Mouse (Mus musculus): ENCODE results near the gene Col6a3.

Col6a3 gene

DNA sequence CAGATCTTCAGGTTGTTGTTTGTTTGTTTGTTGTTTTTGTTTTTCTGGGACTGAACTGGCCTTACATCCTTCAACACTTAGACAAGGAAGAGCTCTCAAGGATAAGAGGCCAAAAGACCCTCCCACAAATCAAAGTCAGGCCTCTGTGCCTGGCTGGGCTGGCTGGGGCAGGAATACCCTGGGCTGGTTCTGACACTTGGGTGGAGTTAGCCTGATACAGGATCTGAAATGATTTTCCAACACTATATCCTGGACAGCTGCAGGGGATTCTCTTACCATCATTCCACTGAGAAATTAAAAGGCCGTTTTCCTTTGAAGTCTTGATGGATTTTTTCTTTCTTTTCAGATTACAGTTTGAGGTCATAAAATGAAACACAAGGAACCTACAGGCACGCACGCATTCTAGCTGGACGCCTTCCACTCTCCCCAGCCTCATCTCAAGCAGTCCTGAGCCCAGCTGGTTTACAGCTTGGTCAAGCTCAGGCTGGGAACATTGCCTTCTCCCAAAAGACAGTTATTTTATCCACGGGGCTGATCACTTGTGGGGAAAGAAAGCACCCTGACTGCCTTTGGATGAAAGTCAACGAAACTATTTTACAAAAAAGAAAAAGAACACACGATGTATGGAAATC lies 123.0 kb downstream of the Col6a3 start:
- DNase-seq: no peak

DNA sequence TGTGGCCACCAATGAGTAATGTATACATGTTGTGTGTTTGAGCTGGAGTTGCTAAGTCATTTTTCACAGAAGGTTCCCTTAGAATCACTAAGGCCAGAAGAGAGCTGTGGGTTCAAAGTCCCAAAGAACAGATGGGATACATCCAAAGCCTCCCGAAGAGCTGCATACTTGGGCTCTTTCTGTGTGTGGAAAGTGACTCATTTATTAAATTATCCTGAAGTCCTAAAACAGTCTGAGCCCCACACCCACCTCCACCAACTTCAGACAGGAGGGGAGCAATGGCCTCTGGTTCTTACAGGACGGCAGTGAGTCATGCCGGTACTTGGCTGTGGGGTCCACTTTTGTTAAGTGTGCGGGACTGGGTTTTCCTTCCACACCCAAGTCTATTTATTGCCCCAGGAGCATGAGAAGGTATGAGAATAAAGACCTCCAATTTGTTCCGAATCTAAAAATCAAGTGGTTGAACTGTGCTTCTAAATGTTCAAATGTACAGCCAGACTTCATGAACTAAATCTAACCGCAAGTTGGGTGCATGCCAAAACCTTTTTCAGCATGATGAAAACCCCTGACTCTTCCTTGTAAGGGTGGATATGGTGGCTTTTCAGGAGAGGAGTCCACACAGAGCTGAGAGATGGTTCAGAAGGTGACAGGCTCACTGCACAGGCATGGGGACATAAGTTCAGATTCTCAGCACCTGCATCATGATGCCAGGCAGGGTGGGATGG lies 124.8 kb downstream of the Col6a3 start:
- no peak for DNase-seq

DNA sequence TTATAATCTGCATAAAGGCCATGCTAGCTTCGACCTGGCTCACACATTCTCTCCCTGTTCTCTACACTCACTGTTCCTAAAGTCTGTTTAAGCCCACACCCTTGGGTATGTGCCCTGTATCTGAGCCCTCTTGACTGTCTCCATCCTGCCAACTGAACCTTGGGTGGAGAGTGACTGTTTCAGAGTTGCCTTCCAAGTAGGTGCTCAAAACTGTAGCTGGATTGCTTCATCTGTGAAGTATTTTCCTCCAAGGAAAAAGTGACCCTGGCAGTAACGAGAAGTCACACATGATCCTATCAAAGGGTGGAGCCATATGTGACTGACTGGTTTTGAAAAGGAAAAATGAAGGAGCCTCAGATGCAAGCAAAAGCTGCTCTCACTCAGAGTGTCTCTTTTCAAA lies 127.5 kb downstream of the Col6a3 start:
- DNase-seq: no peak
